Mouse (Mus musculus): ENCODE results near the gene Myt1l.

Myt1l gene

DNA sequence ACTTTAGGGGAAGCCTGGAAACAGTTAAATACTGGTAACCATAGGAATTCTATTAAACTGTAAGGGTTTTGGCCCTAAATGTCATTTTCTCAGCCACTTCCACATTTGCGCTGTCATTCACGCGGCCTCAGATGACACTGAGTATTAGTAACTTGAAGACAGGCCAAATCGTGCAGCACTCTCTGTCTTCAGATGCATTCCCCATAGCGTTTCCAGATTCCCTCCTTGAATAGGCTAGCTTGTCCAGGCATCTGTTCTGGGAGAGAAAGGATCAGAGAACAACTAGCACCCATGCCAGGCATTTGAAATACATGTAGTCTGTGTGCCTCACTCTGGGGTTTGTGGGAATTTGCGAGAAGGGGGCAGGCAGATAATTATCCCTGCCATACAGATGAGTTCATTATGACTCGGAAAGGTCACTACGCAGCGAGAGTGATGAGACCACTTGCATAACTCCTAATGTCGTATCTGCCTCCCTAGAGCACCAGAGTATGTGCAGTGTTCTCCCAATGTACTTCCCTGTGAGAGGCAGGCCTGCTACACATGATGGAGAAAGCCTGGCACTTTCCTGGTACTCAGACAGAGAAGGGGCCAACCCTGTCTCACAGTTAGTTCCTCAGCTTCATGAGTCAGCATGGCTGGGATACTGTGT, 295.7 kb downstream of the Myt1l start:
- DNase-seq, result no peak

DNA sequence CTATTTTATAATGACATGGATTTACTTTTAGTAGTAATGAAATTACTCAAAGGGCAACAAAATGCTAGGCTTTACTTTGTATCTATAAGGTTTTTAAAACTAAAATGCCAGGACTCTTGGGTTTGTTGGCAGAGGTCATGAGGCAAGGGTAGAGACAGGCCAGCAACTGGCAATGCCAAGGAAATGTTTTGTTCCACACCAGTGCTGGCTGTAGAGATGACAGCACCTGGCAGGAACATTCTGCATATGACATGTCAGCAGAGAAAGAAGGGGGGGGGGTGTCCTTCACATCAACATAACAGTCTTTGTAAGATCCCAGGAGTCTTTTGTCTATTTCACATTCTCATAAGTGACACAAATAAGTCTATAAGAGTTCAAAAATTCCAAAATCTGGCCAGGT, 302.4 kb downstream of the Myt1l start:
- DNase-seq, result no peak

- DNase-seq, result no peak
Observed at GRCm38 (mm10) chr12:29831356-29831755, 303.2 kb downstream of the Myt1l start.

GRCm38 (mm10) chr12:29837301-29837791, 309.2 kb downstream of the Myt1l start:
- no peak for DNase-seq

GRCm38 (mm10) chr12:29838421-29838820, 310.2 kb downstream of the Myt1l start:
- no peak for DNase-seq

DNA sequence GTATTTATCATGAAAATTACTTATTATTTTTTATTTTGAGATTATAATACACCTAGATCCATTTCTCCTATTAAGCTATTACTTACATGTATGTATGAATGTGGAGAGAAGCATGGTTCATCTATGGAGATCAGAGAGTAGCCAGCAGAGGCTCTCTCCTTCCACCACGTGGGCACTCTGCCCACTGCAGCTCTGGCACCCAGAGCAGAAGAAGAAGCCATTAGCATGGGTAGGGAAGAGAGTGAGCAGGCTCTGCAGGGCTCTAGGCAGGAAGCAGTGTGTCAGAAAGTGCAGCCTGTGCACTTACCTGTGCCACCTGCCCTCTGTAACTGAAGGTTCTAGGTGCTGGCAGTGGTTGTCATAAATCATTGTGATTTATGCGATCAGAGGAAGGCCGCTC, 321.8 kb downstream of the Myt1l start:
- no peak for DNase-seq

DNA sequence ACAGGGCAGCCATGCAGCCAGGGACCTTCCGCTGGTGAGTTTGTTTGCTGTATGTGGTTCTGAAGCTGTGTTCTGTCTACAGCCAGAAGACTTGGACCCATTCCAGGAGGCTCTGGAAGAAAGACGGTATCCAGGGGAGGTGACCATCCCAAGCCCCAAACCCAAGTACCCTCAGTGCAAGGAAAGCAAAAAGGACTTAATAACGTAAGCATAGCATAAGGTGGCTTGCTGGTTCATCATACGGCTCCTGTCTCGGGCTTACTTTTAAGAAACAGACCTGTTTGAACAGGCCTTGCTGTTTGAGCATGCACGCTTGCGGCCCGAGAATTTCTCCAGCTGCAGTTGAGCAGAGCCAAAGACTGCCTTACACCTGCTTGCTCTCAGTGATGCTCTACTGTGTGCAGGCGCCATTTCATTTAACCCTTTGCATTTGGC, 326.0 kb downstream of the Myt1l start:
- DNase-seq, result no peak

DNA sequence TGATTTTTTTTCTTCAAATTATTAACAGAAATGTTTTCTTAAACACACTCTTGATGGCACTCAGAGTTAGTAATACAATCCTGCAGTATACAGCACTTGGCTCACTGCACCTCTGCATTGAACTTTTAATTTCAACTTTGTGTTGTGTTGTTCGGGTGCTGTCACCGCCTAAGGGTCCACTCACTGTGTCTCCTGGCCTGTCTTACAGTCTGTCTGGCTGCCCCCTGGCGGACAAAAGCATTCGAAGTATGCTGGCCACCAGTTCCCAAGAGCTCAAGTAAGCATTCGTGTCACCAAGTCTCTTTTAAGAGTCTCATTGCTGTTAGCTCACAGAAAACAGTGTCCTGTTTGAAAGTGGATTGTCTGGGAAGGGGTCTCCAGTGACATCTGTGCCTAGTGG, 326.8 kb downstream of the Myt1l start:
- peak; percentile 12 for DNase-seq

- no peak for DNase-seq
Observed at GRCm38 (mm10) chr12:29860986-29861385, 332.8 kb downstream of the Myt1l start.

GRCm38 (mm10) chr12:29868295-29868694, 340.1 kb downstream of the Myt1l start:
- DNase-seq, result no peak

DNA sequence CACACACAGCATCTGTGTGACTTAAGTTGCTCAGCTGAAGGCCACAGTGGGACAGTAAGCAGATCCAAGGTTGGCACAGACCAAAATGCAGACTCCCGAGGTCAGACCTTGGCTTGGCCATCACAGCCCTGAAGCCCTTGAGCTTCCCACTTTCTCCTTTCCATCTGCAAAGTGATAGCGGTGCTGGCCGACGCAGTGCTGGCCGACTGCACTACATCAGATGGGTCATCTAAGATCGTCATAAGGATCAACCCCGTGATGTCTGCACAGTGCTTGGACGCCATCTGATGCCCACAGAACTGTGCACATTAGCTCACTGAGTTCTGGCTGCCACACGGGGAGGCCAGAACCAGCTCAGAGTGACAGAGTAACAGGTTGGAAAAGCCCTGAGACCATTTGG, 340.6 kb downstream of the Myt1l start:
- DNase-seq, result no peak

GRCm38 (mm10) chr12:29872156-29872815, 344.1 kb downstream of the Myt1l start:
- DNase-seq, result no peak

GRCm38 (mm10) chr12:29873281-29873772, 345.1 kb downstream of the Myt1l start:
- DNase-seq, result no peak

GRCm38 (mm10) chr12:29877977-29878376, 349.8 kb downstream of the Myt1l start:
- no peak for DNase-seq

GRCm38 (mm10) chr12:29882871-29883617, 354.9 kb downstream of the Myt1l start:
- DNase-seq, result peak; percentile 8

GRCm38 (mm10) chr12:29884376-29884775, 356.2 kb downstream of the Myt1l start:
- no peak for DNase-seq

DNA sequence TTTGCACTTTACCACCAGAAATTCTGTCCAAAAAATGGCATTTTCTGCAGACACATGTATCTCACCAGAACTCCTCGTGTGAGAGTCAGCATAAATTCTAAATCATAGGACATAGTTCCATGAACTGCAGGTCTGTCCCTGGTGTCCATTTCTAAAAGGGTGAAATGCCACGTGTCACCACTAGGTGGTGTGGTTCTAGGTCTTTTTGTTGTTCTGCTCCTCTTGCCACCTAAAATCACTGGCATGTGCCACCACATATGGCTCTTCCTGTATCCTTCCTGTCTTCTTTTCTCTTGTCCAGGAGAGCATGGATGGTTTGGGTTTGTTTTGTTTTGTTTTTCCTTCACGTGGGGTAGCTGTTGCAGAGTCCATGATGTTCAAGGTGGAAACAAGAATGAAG, 366.5 kb downstream of the Myt1l start:
- DNase-seq, result no peak

GRCm38 (mm10) chr12:29897533-29898085, 369.4 kb downstream of the Myt1l start:
- no peak for DNase-seq

GRCm38 (mm10) chr12:29904101-29904874, 376.1 kb downstream of the Myt1l start:
- DNase-seq, result no peak

- peak; percentile 55 for DNase-seq
Observed at GRCm38 (mm10) chr12:29907056-29907455, 378.9 kb downstream of the Myt1l start.

DNA sequence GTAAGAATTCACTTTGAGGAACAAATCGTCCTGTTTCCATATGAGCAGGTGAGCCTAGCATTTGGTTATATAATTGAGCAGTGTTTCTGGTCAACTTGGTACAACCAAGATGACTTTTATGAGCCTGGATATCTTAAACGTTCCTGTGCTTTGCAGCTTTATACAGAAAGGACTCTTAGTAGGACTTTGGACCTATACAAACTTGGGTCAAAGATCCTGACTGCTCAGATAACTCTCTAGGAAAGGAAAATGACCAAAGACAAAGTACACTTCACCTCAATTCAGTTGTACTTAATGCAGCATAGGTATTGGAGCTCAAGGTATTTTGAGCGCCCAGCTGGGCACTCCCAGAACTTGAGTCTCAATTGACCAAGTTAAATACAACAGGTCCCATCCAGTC, 388.0 kb downstream of the Myt1l start:
- no peak for DNase-seq

GRCm38 (mm10) chr12:29916807-29917206, 388.6 kb downstream of the Myt1l start:
- no peak for DNase-seq

GRCm38 (mm10) chr12:29920298-29920697, 392.1 kb downstream of the Myt1l start:
- DNase-seq, result no peak

All from kidney, adult 11 months (tissue).